In the genomic region with DNA sequence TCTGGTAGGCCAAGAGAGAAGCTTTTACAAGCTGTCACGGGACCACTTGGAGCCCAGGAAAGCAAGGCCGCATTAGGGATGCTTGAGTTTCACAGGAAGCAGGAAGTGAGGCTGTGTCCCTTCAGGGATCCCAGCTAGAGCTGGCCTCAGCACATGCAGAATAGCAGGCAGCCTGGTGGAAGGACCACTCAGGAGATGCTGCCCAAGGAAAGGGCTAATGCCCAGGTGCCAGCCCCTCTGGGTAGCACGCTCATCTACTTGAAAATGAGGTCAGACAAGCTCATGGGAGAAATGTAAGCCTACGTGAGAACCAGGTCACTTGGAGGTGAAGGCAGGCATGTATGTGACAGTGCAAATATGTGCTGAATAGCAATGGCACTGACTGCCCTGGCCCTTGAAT, we compare ENCODE assay signal across 1 mouse cellular context.
TF ChIP-seq lines count a peak whose summit lies in the region.

No protein-coding gene starts in this region.

TF ChIP-seq in MEL, 35 proteins besides CTCF, POLR2A, EP300 and RAD21 (continued from another document):
- TF ChIP-seq POLR2AphosphoS2 (IDR thresholded peaks at IDR 0.05; ENCODE audit: low read length) (no peak), SMC3 (IDR thresholded peaks at IDR 0.05; ENCODE audit: low read depth, low read length) (no peak), MXI1 (IDR thresholded peaks at IDR 0.05; ENCODE audit: low read depth, low read length) (no peak), GATA1 (IDR thresholded peaks at IDR 0.05; ENCODE audit: low read depth, low read length) (no peak), HCFC1 (IDR thresholded peaks at IDR 0.05; ENCODE audit: low read depth, low read length) (no peak), ETS1 (IDR thresholded peaks at IDR 0.05; ENCODE audit: low read depth, low read length) (no peak), GABPA (IDR thresholded peaks at IDR 0.05; ENCODE audit: low read depth, low read length) (no peak), USF1 (IDR thresholded peaks at IDR 0.05; ENCODE audit: low read depth, low read length) (no peak), ZC3H11A (IDR thresholded peaks at IDR 0.05; ENCODE audit: low read depth, low read length) (no peak), NRF1 (IDR thresholded peaks at IDR 0.05; ENCODE audit: insufficient read depth, low read depth, low read length, poor library complexity, severe bottlenecking) (no peak), CHD1 (IDR thresholded peaks at IDR 0.05; ENCODE audit: low read depth, low read length) (no peak), TBP (IDR thresholded peaks at IDR 0.05; ENCODE audit: low read depth, low read length) (no peak)
